Mouse (Mus musculus) ovary, postnatal 36 days (tissue): Measurements from ENCODE around the gene Slc38a4.

Source experiments
- DNase-seq: peaks from one replicate; pipeline ENCODE4 v3.0.0; 2022; ENCODE audit warnings: low spot score, mixed read lengths

Slc38a4 gene

GRCm38 (mm10) chr15:97055794-97056193 is at the start of gene Slc38a4:
Gene Slc38a4 (minus strand): TSS chr15:97055956.
- DNase-seq: no peak

- DNase-seq: no peak
Measured at GRCm38 (mm10) chr15:97104889-97105391, 49.2 kb upstream of the Slc38a4 start.

- DNase-seq: no peak
Measured at GRCm38 (mm10) chr15:97104048-97104447, 48.3 kb upstream of the Slc38a4 start.

- DNase-seq: peak; percentile 18
Measured at GRCm38 (mm10) chr15:97102811-97103210, 47.1 kb upstream of the Slc38a4 start.

- DNase-seq: no peak
Measured at GRCm38 (mm10) chr15:97102181-97102580, 46.4 kb upstream of the Slc38a4 start.

- DNase-seq: no peak
Measured at GRCm38 (mm10) chr15:97099101-97099500, 43.3 kb upstream of the Slc38a4 start.

- DNase-seq: no peak
Measured at GRCm38 (mm10) chr15:97097548-97097947, 41.8 kb upstream of the Slc38a4 start.

- no peak for DNase-seq
Measured at GRCm38 (mm10) chr15:97089526-97089925, 33.8 kb upstream of the Slc38a4 start.

GRCm38 (mm10) chr15:97085833-97086232 is 30.1 kb upstream of the Slc38a4 start:
- no peak for DNase-seq

GRCm38 (mm10) chr15:97077665-97078064 is 21.9 kb upstream of the Slc38a4 start:
- no peak for DNase-seq

GRCm38 (mm10) chr15:97076092-97076491 is 20.3 kb upstream of the Slc38a4 start:
- no peak for DNase-seq

- no peak for DNase-seq
Measured at GRCm38 (mm10) chr15:97075240-97075639, 19.5 kb upstream of the Slc38a4 start.

- no peak for DNase-seq
Measured at GRCm38 (mm10) chr15:97072859-97073826, 17.4 kb upstream of the Slc38a4 start.

GRCm38 (mm10) chr15:97067340-97068136 is 11.8 kb upstream of the Slc38a4 start:
- no peak for DNase-seq

- no peak for DNase-seq
Measured at GRCm38 (mm10) chr15:97066937-97067336, 11.2 kb upstream of the Slc38a4 start.

- DNase-seq: no peak
Measured at GRCm38 (mm10) chr15:97063211-97063610, 7.5 kb upstream of the Slc38a4 start.

GRCm38 (mm10) chr15:97060973-97061372 is 5.2 kb upstream of the Slc38a4 start:
- DNase-seq: no peak

GRCm38 (mm10) chr15:97060571-97060970 is 4.8 kb upstream of the Slc38a4 start:
- no peak for DNase-seq

GRCm38 (mm10) chr15:97060102-97060501 is 4.3 kb upstream of the Slc38a4 start:
- no peak for DNase-seq

GRCm38 (mm10) chr15:97059071-97060041 is 3.6 kb upstream of the Slc38a4 start:
- DNase-seq: no peak

GRCm38 (mm10) chr15:97054767-97055489 is 828 bp downstream of the Slc38a4 start:
- no peak for DNase-seq
